Mouse (Mus musculus): ENCODE results near the gene Egr2. TPM values are rescaled to one million over a fixed set of nuclear protein-coding genes. Genes with fewer than 3 reads are reported as not detected.

The Egr2 gene
- polyA plus RNA-seq (2012; fragmentation: generic; extraction: Trizol) = 3.1 TPM

- peak within 1 kb of the TSS; percentile 39 for H3ac ChIP-seq (ENCODE audit: control insufficient read depth, insufficient read length)
- H3K27me3 ChIP-seq (ENCODE audit: control insufficient read depth, insufficient read depth, insufficient read length) = peaks cover 7% of the 10 kb centered on the region
- no peak for TF ChIP-seq TCF3 (IDR thresholded peaks at IDR 0.05; ENCODE audit: insufficient read length, low read depth)
- TF ChIP-seq MYOD1 (IDR thresholded peaks at IDR 0.05; ENCODE audit: control insufficient read depth in 1 of 3, insufficient read length in 2 of 3, low read depth in 2 of 3) = no peak
- TF ChIP-seq USF1 (IDR thresholded peaks at IDR 0.05; ENCODE audit: low read depth) = no peak
- TF ChIP-seq SRF (IDR thresholded peaks at IDR 0.05; ENCODE audit: control insufficient read depth, insufficient read length, low read depth) = no peak
- no peak for TF ChIP-seq E2F4 (IDR thresholded peaks at IDR 0.05; ENCODE audit: insufficient read depth)
- H3K4me3 ChIP-seq = peak within 1 kb of the TSS; percentile 60
- peak within 1 kb of the TSS; percentile 99 for H3K4me2 ChIP-seq (ENCODE audit: low read depth)
- no peaks in the 10 kb centered on the region for H3K36me3 ChIP-seq (ENCODE audit: control insufficient read depth, insufficient read depth)
- peaks cover 17% of the 10 kb centered on the region for H3K79me2 ChIP-seq (ENCODE audit: control insufficient read depth, insufficient read depth)
Measured at GRCm38 (mm10) chr10:67535256-67535655, at the start of gene Egr2. Gene Egr2 (plus strand): TSS chr10:67535475.

GRCm38 (mm10) chr10:67487496-67487895, 47.8 kb upstream of the Egr2 start:
- no peak for TF ChIP-seq TCF3 (IDR thresholded peaks at IDR 0.05; ENCODE audit: insufficient read length, low read depth)
- TF ChIP-seq MYOD1 (IDR thresholded peaks at IDR 0.05; ENCODE audit: control insufficient read depth in 1 of 3, insufficient read length in 2 of 3, low read depth in 2 of 3) = peak in 1 of 3 experiments; percentile 66
- TF ChIP-seq USF1 (IDR thresholded peaks at IDR 0.05; ENCODE audit: low read depth) = no peak
- no peak for TF ChIP-seq SRF (IDR thresholded peaks at IDR 0.05; ENCODE audit: control insufficient read depth, insufficient read length, low read depth)
- no peak overlapping the region for H3K4me3 ChIP-seq
- no peak overlapping the region for H3ac ChIP-seq (ENCODE audit: control insufficient read depth, insufficient read length)
- no peaks in the 10 kb centered on the region for H3K27me3 ChIP-seq (ENCODE audit: control insufficient read depth, insufficient read depth, insufficient read length)
- peak overlapping the region; percentile 4 for H3K4me2 ChIP-seq (ENCODE audit: low read depth)
- H3K36me3 ChIP-seq (ENCODE audit: control insufficient read depth, insufficient read depth) = no peaks in the 10 kb centered on the region
- H3K79me2 ChIP-seq (ENCODE audit: control insufficient read depth, insufficient read depth) = no peaks in the 10 kb centered on the region

- no peak for TF ChIP-seq POLR2AphosphoS2 (IDR thresholded peaks at IDR 0.05; ENCODE audit: insufficient read length, low read depth)
- no peak for TF ChIP-seq E2F4 (IDR thresholded peaks at IDR 0.05; ENCODE audit: insufficient read depth)
- no peak for TF ChIP-seq MAX (IDR thresholded peaks at IDR 0.05; ENCODE audit: low read depth)
- TF ChIP-seq TCF3 (IDR thresholded peaks at IDR 0.05; ENCODE audit: insufficient read length, low read depth) = no peak
- TF ChIP-seq MYOD1 (IDR thresholded peaks at IDR 0.05; ENCODE audit: control insufficient read depth in 1 of 3, insufficient read length in 2 of 3, low read depth in 2 of 3) = no peak
- TF ChIP-seq REST (IDR thresholded peaks at IDR 0.05; ENCODE audit: insufficient read depth, insufficient read length) = no peak
- TF ChIP-seq USF1 (IDR thresholded peaks at IDR 0.05; ENCODE audit: low read depth) = no peak
- no peak for TF ChIP-seq POLR2A (IDR thresholded peaks at IDR 0.05; ENCODE audit: insufficient read length, low read depth)
- no peak for TF ChIP-seq CEBPB (IDR thresholded peaks at IDR 0.05; ENCODE audit: insufficient read depth, poor library complexity, severe bottlenecking)
- TF ChIP-seq MYOG (IDR thresholded peaks at IDR 0.05; ENCODE audit: control insufficient read depth in 1 of 3, insufficient read depth in 1 of 3, insufficient read length in 2 of 3, low read depth in 2 of 3) = no peak
- TF ChIP-seq TCF12 (IDR thresholded peaks at IDR 0.05; ENCODE audit: insufficient read depth, poor library complexity, severe bottlenecking) = no peak
- TF ChIP-seq SRF (IDR thresholded peaks at IDR 0.05; ENCODE audit: control insufficient read depth, insufficient read length, low read depth) = no peak
- no peaks in the 10 kb centered on the region for H3K79me2 ChIP-seq (ENCODE audit: control insufficient read depth, insufficient read depth)
- H3K4me2 ChIP-seq (ENCODE audit: low read depth) = no peak overlapping the region
- H3K27me3 ChIP-seq (ENCODE audit: control insufficient read depth, insufficient read depth, insufficient read length) = no peaks in the 10 kb centered on the region
- H3K36me3 ChIP-seq (ENCODE audit: control insufficient read depth, insufficient read depth) = no peaks in the 10 kb centered on the region
- no peak overlapping the region for H3ac ChIP-seq (ENCODE audit: control insufficient read depth, insufficient read length)
- no peak overlapping the region for H3K4me3 ChIP-seq
Measured at GRCm38 (mm10) chr10:67489836-67490235, 45.4 kb upstream of the Egr2 start.

GRCm38 (mm10) chr10:67490632-67491031, 44.6 kb upstream of the Egr2 start:
- no peaks in the 10 kb centered on the region for H3K36me3 ChIP-seq (ENCODE audit: control insufficient read depth, insufficient read depth)
- TF ChIP-seq MYOG (IDR thresholded peaks at IDR 0.05; ENCODE audit: control insufficient read depth in 1 of 3, insufficient read depth in 1 of 3, insufficient read length in 2 of 3, low read depth in 2 of 3) (peak in 1 of 3 experiments; percentile 21), TCF3 (IDR thresholded peaks at IDR 0.05; ENCODE audit: insufficient read length, low read depth) (no peak), MYOD1 (IDR thresholded peaks at IDR 0.05; ENCODE audit: control insufficient read depth in 1 of 3, insufficient read length in 2 of 3, low read depth in 2 of 3) (peak in 1 of 3 experiments; percentile 29)
- H3K27me3 ChIP-seq (ENCODE audit: control insufficient read depth, insufficient read depth, insufficient read length) = no peaks in the 10 kb centered on the region
- no peak overlapping the region for H3ac ChIP-seq (ENCODE audit: control insufficient read depth, insufficient read length)
- no peaks in the 10 kb centered on the region for H3K79me2 ChIP-seq (ENCODE audit: control insufficient read depth, insufficient read depth)
- no peak overlapping the region for H3K4me3 ChIP-seq
- no peak overlapping the region for H3K4me2 ChIP-seq (ENCODE audit: low read depth)

GRCm38 (mm10) chr10:67492161-67492571, 43.1 kb upstream of the Egr2 start:
- H3ac ChIP-seq (ENCODE audit: control insufficient read depth, insufficient read length) = no peak overlapping the region

GRCm38 (mm10) chr10:67493556-67493955, 41.7 kb upstream of the Egr2 start:
- no peak for TF ChIP-seq E2F4 (IDR thresholded peaks at IDR 0.05; ENCODE audit: insufficient read depth)
- no peak for TF ChIP-seq TCF12 (IDR thresholded peaks at IDR 0.05; ENCODE audit: insufficient read depth, poor library complexity, severe bottlenecking)
- no peak for TF ChIP-seq POLR2A (IDR thresholded peaks at IDR 0.05; ENCODE audit: insufficient read length, low read depth)
- no peak for TF ChIP-seq REST (IDR thresholded peaks at IDR 0.05; ENCODE audit: insufficient read depth, insufficient read length)
- H3K36me3 ChIP-seq (ENCODE audit: control insufficient read depth, insufficient read depth) = no peaks in the 10 kb centered on the region
- no peak overlapping the region for H3K4me2 ChIP-seq (ENCODE audit: low read depth)
- no peaks in the 10 kb centered on the region for H3K79me2 ChIP-seq (ENCODE audit: control insufficient read depth, insufficient read depth)
- H3K4me3 ChIP-seq = no peak overlapping the region
- no peaks in the 10 kb centered on the region for H3K27me3 ChIP-seq (ENCODE audit: control insufficient read depth, insufficient read depth, insufficient read length)
- no peak overlapping the region for H3ac ChIP-seq (ENCODE audit: control insufficient read depth, insufficient read length)

More at GRCm38 (mm10) chr10:67492161-67492571, 43.1 kb upstream of the Egr2 start:
- Histone ChIP-seq H3K4me2 (ENCODE audit: low read depth) (no peak overlapping the region), H3K36me3 (ENCODE audit: control insufficient read depth, insufficient read depth) (no peaks in the 10 kb centered on the region), H3K4me3 (no peak overlapping the region), H3K27me3 (ENCODE audit: control insufficient read depth, insufficient read depth, insufficient read length) (no peaks in the 10 kb centered on the region), H3K79me2 (ENCODE audit: control insufficient read depth, insufficient read depth) (no peaks in the 10 kb centered on the region)
- TF ChIP-seq MAX (IDR thresholded peaks at IDR 0.05; ENCODE audit: low read depth) = no peak
- TF ChIP-seq POLR2AphosphoS2 (IDR thresholded peaks at IDR 0.05; ENCODE audit: insufficient read length, low read depth) = no peak

Data from myocyte (in vitro differentiated cells).